Mouse (Mus musculus): Measurements from ENCODE around the gene Cel.
A peak's percentile ranks its signal among the peaks of the same experiment; 100 is the strongest.

GRCm38 (mm10) chr2:28532938-28533771 is 30.0 kb downstream of the Cel start:
- TF ChIP-seq POLR2A (IDR thresholded peaks at IDR 0.05; ENCODE audit: borderline replicate concordance, extremely low read depth, low read depth, low read length) (peak; percentile 44; the same call in 1 of the 2 replicates), CTCF (IDR thresholded peaks at IDR 0.05; ENCODE audit: insufficient read depth, low read length) (no peak)
